Mouse (Mus musculus) inflammation-experienced regulatory T-cells, adult 16 weeks (primary cell): ENCODE measurements around the gene Dgkh. TPM values are rescaled to one million over a fixed set of nuclear protein-coding genes. Genes with fewer than 3 reads are reported as not detected.

Source experiments
- polyA plus RNA-seq: library from polyadenylated mRNA; unstranded; fragments of 100-300 nt; shearing (Covaris generic); gene quantifications from one replicate; pipeline ENCODE4 v1.2.1, GENCODE M21; 2017

Gene Dgkh
- polyA plus RNA-seq: 9.9 TPM

GRCm38 (mm10) chr14:78732617-78733312 lies at the start of gene Dgkh:
Gene Dgkh (minus strand): TSS chr14:78732776.

GRCm38 (mm10) chr14:78536281-78537165 lies 196.1 kb downstream of the Dgkh start, which contains the start of gene Akap11:
Gene Akap11 (minus strand): TSS chr14:78536808.

Other genes with a start within 250 kb of the Dgkh start
- 15.1 TPM for gene Akap11, start 196.0 kb downstream of the Dgkh start, polyA plus RNA-seq
- 25.3 TPM for gene Vwa8, start 116.3 kb upstream of the Dgkh start, polyA plus RNA-seq